In the genomic region with DNA sequence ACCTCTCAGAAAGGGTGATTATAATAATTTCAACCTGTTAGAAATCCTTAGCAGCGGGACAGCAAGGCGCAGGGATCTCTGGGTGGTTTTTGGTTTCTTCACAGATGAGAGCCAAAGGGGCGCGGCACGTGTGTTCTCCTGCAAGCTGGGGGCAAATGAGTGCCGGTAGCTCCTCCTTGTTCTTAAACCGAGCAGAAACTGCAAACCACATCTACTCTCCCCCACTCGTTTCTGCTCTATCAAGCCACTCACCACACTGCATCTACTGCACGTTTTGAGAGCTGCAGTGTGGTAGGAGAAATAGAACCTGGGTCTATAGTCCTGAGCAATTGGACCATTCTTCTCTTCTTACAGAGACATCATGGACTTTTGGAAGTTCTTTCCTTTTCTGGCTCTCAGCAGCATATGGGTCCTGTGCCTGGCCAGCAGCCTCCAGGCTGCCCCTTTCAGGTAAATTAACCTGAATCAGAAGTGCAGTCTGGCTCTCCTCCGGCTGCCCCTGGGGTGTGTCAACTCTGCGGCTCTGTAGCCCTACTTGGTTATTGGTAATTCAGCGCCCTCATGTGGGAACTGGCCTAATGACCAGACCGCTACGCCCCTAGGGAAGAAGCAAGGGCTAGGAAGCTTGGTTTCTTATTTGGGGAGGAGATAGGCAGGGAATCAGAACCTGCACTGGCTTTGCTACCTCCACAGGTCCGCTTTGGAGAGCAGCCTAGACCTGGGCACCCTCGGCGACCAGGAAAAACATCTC, we compare ENCODE assay signal across 8 mouse cellular contexts. TPM values are rescaled to one million over a fixed set of nuclear protein-coding genes. Genes with fewer than 3 reads are reported as not detected.
A peak's percentile ranks its signal among the peaks of the same experiment; 100 is the strongest.
DNase-seq lines count a peak whose midpoint lies in the region; ATAC-seq and TF ChIP-seq lines count a peak whose summit lies in the region.

No protein-coding gene starts in this region.

- no peaks in the 10 kb centered on the region for H3K9me3 ChIP-seq in heart, postnatal 0 days (replicated peaks; ENCODE audit: control insufficient read depth, low read length)

- TF ChIP-seq EP300 in heart, postnatal 0 days (IDR thresholded peaks at IDR 0.05; ENCODE audit: low read depth), result no peak

- no peak overlapping the region for H3K27ac ChIP-seq in cortical plate, adult 2 months (ENCODE audit: insufficient read depth, low read length)
- no peak overlapping the region for H3K27ac ChIP-seq in heart, postnatal 0 days (ENCODE audit: low read depth)

- peaks cover 35% of the 10 kb centered on the region for H3K27me3 ChIP-seq in heart, postnatal 0 days (ENCODE audit: control insufficient read depth, insufficient read depth, low read length)

- peak; percentile 40 for TF ChIP-seq CTCF in cortical plate, adult 2 months (IDR thresholded peaks at IDR 0.05; ENCODE audit: extremely low read depth, insufficient read depth, low read length)
- peak; percentile 66 for TF ChIP-seq CTCF in heart, postnatal 0 days (IDR thresholded peaks at IDR 0.05; ENCODE audit: low read depth)

- WGBS in heart, postnatal 0 days, result 1% methylated on average over 17 of the region's 17 CpGs

- no peak overlapping the region for H3K9ac ChIP-seq in heart, postnatal 0 days (replicated peaks; ENCODE audit: low read depth, low read length)

- H3K36me3 ChIP-seq in heart, postnatal 0 days (replicated peaks; ENCODE audit: control insufficient read depth, insufficient read depth, low read length), result no peaks in the 10 kb centered on the region

- intact Hi-C loops in left cerebral cortex, postnatal 36 days (cut with DNase I), result no loop called here

- DNase-seq in 416B (ENCODE audit: low read depth) (peak; percentile 59), ES-CJ7 (ENCODE audit: low read depth, low spot score) (peak; percentile 67)
- DNase-seq in heart, postnatal 0 days (ENCODE audit: low spot score), result peak; percentile 51
- peak; percentile 15 to 40 for DNase-seq in kidney, postnatal 25 days
- peak; percentile 45 for DNase-seq in mesoderm, embryonic 11.5 days (ENCODE audit: low read depth, low spot score)
- DNase-seq in thymus, postnatal 0 days (ENCODE audit: low spot score), result peak; percentile 28
- no peak for DNase-seq in left cerebral cortex, postnatal 36 days (ENCODE audit: low spot score in 2 of 2)

- no peaks in the 10 kb centered on the region; the same call in 1 of the 2 replicates for H3K4me1 ChIP-seq in cortical plate, adult 2 months (ENCODE audit: control insufficient read depth, insufficient read depth, low read length)
- H3K4me1 ChIP-seq in heart, postnatal 0 days (ENCODE audit: control insufficient read depth, insufficient read depth), result 0 out of 2 replicates have a peak, but pooled peaks cover 8% of the 10 kb centered on the region

- H3K4me2 ChIP-seq in heart, postnatal 0 days (ENCODE audit: low read depth, low read length), result peak overlapping the region; percentile 52

- no peak overlapping the region for H3K4me3 ChIP-seq in cortical plate, adult 2 months (ENCODE audit: insufficient read depth, low read length)
- peak overlapping the region; percentile 16 for H3K4me3 ChIP-seq in heart, postnatal 0 days (ENCODE audit: low read depth, low read length)

- ATAC-seq in heart, postnatal 0 days (ENCODE audit: insufficient read depth, low read depth), result peak; percentile 60; the same call in 1 of the 2 replicates

- TF ChIP-seq POLR2A in cortical plate, adult 2 months (IDR thresholded peaks at IDR 0.05; ENCODE audit: extremely low read depth, insufficient read depth, low read length), result no peak

RNA-seq across cellular contexts. Expression of a gene that starts 1.1 kb away (rescaled TPM):
- polyA plus RNA-seq in cortical plate, adult 2 months (2012; rRNA removed), result 0.32 and 0.73 TPM in 2 replicates
- 0.58 and 1.3 TPM in 2 replicates for total RNA-seq in heart, postnatal 0 days (2014; rRNA removed; ENCODE audit: low replicate concordance)
- 0.65 and 1.7 TPM in 2 replicates for polyA plus RNA-seq in heart, postnatal 0 days (2015; fragmentation: Nextera tagmentation; extraction: Ambion mirVana)
- 19.4 and 19.5 TPM in 2 replicates for polyA plus RNA-seq in thymus, postnatal 0 days (2015; fragmentation: Nextera tagmentation; extraction: Ambion mirVana)
- not detected for total RNA-seq in left cerebral cortex, postnatal 36 days (2021)

RNA-seq across cellular contexts. Expression of a gene that starts 23.9 kb away (rescaled TPM):
- polyA plus RNA-seq in cortical plate, adult 2 months (2012; rRNA removed), result 6.0 and 9.1 TPM in 2 replicates
- total RNA-seq in heart, postnatal 0 days (2014; rRNA removed; ENCODE audit: low replicate concordance), result 16.8 and 22.5 TPM in 2 replicates
- polyA plus RNA-seq in heart, postnatal 0 days (2015; fragmentation: Nextera tagmentation; extraction: Ambion mirVana), result 3.2 and 3.7 TPM in 2 replicates
- 0.22 and 0.28 TPM in 2 replicates for polyA plus RNA-seq in thymus, postnatal 0 days (2015; fragmentation: Nextera tagmentation; extraction: Ambion mirVana)
- total RNA-seq in left cerebral cortex, postnatal 36 days (2021), result 1 to 10 TPM; 2.6 to 3.2 TPM

Comparison
In these comparisons a context has a peak if more than half of its experiments do, and no peak if none do; other contexts are left out.
1. DNase-seq: peak in 416B (single experiment), ES-CJ7 (single experiment), heart, postnatal 0 days (single experiment), kidney, postnatal 25 days (2 of 2), mesoderm, embryonic 11.5 days (single experiment) and thymus, postnatal 0 days (single experiment); none in left cerebral cortex, postnatal 36 days (0 of 2).